Mouse (Mus musculus) heart, embryonic 16.5 days (tissue): Measurements from ENCODE around the gene Pld5. TPM values are rescaled to one million over a fixed set of nuclear protein-coding genes. Genes with fewer than 3 reads are reported as not detected.
A peak's percentile ranks its signal among the peaks of the same experiment; 100 is the strongest.

Experiments
- ATAC-seq: fragments of 200-750 bp; cut with Nextera tagmentation; replicated peaks from 2 replicates; pipeline ENCODE4 v1.8.0; 2017; ENCODE audit warnings: moderate number of reproducible peaks; ENCODE audit not compliant: insufficient read depth, low FRiP score; ENCODE audit errors: extremely low read depth
- H3K27ac ChIP-seq: fragments of 300-500 bp; sonication (generic); 2 replicates; pipeline ENCODE4 v1.5.1; 2014; ENCODE audit warnings: mild to moderate bottlenecking, low read length, control low read depth, moderate library complexity
- H3K27me3 ChIP-seq: fragments of 300-500 bp; sonication (generic); 2 replicates; pipeline ENCODE4 v1.6.1; 2014; ENCODE audit warnings: low read length, mixed read lengths; ENCODE audit not compliant: control insufficient read depth, insufficient read depth
- H3K36me3 ChIP-seq: fragments of 300-500 bp; sonication (generic); 2 replicates; pipeline ENCODE4 v1.6.1; 2014; ENCODE audit not compliant: control insufficient read depth, insufficient read depth
- H3K4me1 ChIP-seq: fragments of 300-500 bp; sonication (generic); 2 replicates; pipeline ENCODE4 v1.6.1; 2014; ENCODE audit warnings: low read length, mixed read lengths; ENCODE audit not compliant: control insufficient read depth, insufficient read depth
- H3K4me2 ChIP-seq: fragments of 300-500 bp; sonication (generic); 2 replicates; pipeline ENCODE4 v1.6.1; 2014; ENCODE audit warnings: low read depth, mild to moderate bottlenecking, control low read depth, low read length
- H3K4me3 ChIP-seq: fragments of 300-500 bp; sonication (generic); 2 replicates; pipeline ENCODE4 v1.5.1; 2014; ENCODE audit warnings: mild to moderate bottlenecking, control low read depth, low read length
- H3K9ac ChIP-seq: fragments of 300-500 bp; sonication (generic); 2 replicates; pipeline ENCODE4 v1.6.1; 2014; ENCODE audit warnings: low read length, control low read depth
- H3K9me3 ChIP-seq: fragments of 300-500 bp; sonication (generic); replicated peaks from 2 replicates; pipeline ENCODE4 v1.6.1; 2016; ENCODE audit warnings: low read length; ENCODE audit not compliant: control insufficient read depth
- WGBS: fragments of 180-500 bp; shearing (Covaris S2); extraction: QIAGEN DNeasy Blood & Tissue Kit; methylation state at CpG from one replicate; pipeline ENCODE4 v1.1.7; 2014; 5-methylcytosine and 5-hydroxymethylcytosine counted together
- polyA plus RNA-seq: library from polyadenylated mRNA; unstranded; fragments of >200 nt; fragmentation: Nextera tagmentation; extraction: Ambion mirVana; gene quantifications from 2 replicates; pipeline ENCODE4 v1.2.1, GENCODE M21; 2015

Gene Pld5
- polyA plus RNA-seq, result 0.54 and 0.59 TPM in 2 replicates

- H3K27ac ChIP-seq, result no peak within 1 kb of the TSS
- peaks cover 27% of the 10 kb centered on the region for H3K27me3 ChIP-seq
- H3K9me3 ChIP-seq, result no peaks in the 10 kb centered on the region
- peak; percentile 67 for ATAC-seq
- no peaks in the 10 kb centered on the region for H3K36me3 ChIP-seq
- H3K4me3 ChIP-seq, result peak within 1 kb of the TSS; percentile 59
- peak within 1 kb of the TSS; percentile 99 for H3K4me2 ChIP-seq
- peak within 1 kb of the TSS; percentile 61 for H3K9ac ChIP-seq
- peaks cover 2% of the 10 kb centered on the region for H3K4me1 ChIP-seq
- under 1% methylated on average over 78 of the region's 86 CpGs for WGBS
Measured at GRCm38 (mm10) chr1:176274667-176275610, at the start of gene Pld5. Pld5 (minus strand) TSS chr1:176275312.

- H3K27me3 ChIP-seq, result no peaks in the 10 kb centered on the region
- H3K36me3 ChIP-seq, result no peaks in the 10 kb centered on the region
- H3K9me3 ChIP-seq, result no peaks in the 10 kb centered on the region
- H3K4me3 ChIP-seq, result no peak overlapping the region
- no peak overlapping the region for H3K9ac ChIP-seq
- WGBS, result 65% methylated on average over 2 of the region's 2 CpGs
- no peaks in the 10 kb centered on the region for H3K4me1 ChIP-seq
- no peak for ATAC-seq
- no peak overlapping the region for H3K27ac ChIP-seq
- H3K4me2 ChIP-seq, result no peak overlapping the region
Measured at GRCm38 (mm10) chr1:176315063-176315462, 40.0 kb upstream of the Pld5 start.

GRCm38 (mm10) chr1:176310174-176310573, 35.1 kb upstream of the Pld5 start:
- Histone ChIP-seq H3K4me2 (no peak overlapping the region), H3K36me3 (no peaks in the 10 kb centered on the region), H3K4me1 (no peaks in the 10 kb centered on the region), H3K4me3 (no peak overlapping the region), H3K27ac (no peak overlapping the region), H3K27me3 (no peaks in the 10 kb centered on the region), H3K9ac (no peak overlapping the region), H3K9me3 (no peaks in the 10 kb centered on the region)
- ATAC-seq, result no peak
- 79% methylated on average over 3 of the region's 3 CpGs for WGBS

- Histone ChIP-seq H3K9ac (no peak overlapping the region), H3K4me1 (no peaks in the 10 kb centered on the region), H3K4me2 (no peak overlapping the region), H3K36me3 (no peaks in the 10 kb centered on the region), H3K27me3 (no peaks in the 10 kb centered on the region), H3K27ac (no peak overlapping the region), H3K4me3 (no peak overlapping the region), H3K9me3 (no peaks in the 10 kb centered on the region)
- WGBS, result 63% methylated on average over 5 of the region's 5 CpGs
- ATAC-seq, result no peak
Measured at GRCm38 (mm10) chr1:176289396-176289795, 14.3 kb upstream of the Pld5 start.

- H3K27ac ChIP-seq, result no peak overlapping the region
- ATAC-seq, result no peak
- WGBS, result 17% methylated on average over 11 of the region's 11 CpGs
Measured at GRCm38 (mm10) chr1:176275611-176275980, 484 bp upstream of the Pld5 start.

GRCm38 (mm10) chr1:176248717-176249030, 26.4 kb downstream of the Pld5 start:
- Histone ChIP-seq H3K27ac (peak overlapping the region; percentile 95), H3K9ac (no peak overlapping the region; the same call in none of the 2 replicates), H3K4me2 (peak overlapping the region; percentile 50), H3K36me3 (no peaks in the 10 kb centered on the region), H3K27me3 (no peaks in the 10 kb centered on the region), H3K4me3 (no peak overlapping the region; the same call in 1 of the 2 replicates), H3K9me3 (no peaks in the 10 kb centered on the region), H3K4me1 (peaks cover 11% of the 10 kb centered on the region; the same call in 1 of the 2 replicates)
- WGBS, result 44% methylated on average over 5 of the region's 5 CpGs
- peak; percentile 39; the same call in 1 of the 2 replicates for ATAC-seq

More at GRCm38 (mm10) chr1:176275611-176275980, 484 bp upstream of the Pld5 start:
- H3K4me2 ChIP-seq, result peak overlapping the region; percentile 99
- no peaks in the 10 kb centered on the region for H3K36me3 ChIP-seq
- H3K4me3 ChIP-seq, result peak overlapping the region; percentile 59
- peak overlapping the region; percentile 61 for H3K9ac ChIP-seq
- peaks cover 2% of the 10 kb centered on the region for H3K4me1 ChIP-seq
- H3K9me3 ChIP-seq, result no peaks in the 10 kb centered on the region
- H3K27me3 ChIP-seq, result peaks cover 27% of the 10 kb centered on the region

- Histone ChIP-seq H3K4me3 (peak overlapping the region; percentile 25), H3K27me3 (no peaks in the 10 kb centered on the region), H3K27ac (peak overlapping the region; percentile 95), H3K4me2 (peak overlapping the region; percentile 50), H3K36me3 (no peaks in the 10 kb centered on the region), H3K9ac (peak overlapping the region; percentile 58), H3K9me3 (no peaks in the 10 kb centered on the region), H3K4me1 (peaks cover 11% of the 10 kb centered on the region; the same call in 1 of the 2 replicates)
- WGBS, result 52% methylated on average over 9 of the region's 9 CpGs
- peak; percentile 91 for ATAC-seq
Measured at GRCm38 (mm10) chr1:176247885-176248716, 27.0 kb downstream of the Pld5 start.

GRCm38 (mm10) chr1:176239199-176239598, 35.9 kb downstream of the Pld5 start:
- Histone ChIP-seq H3K4me1 (no peaks in the 10 kb centered on the region), H3K36me3 (no peaks in the 10 kb centered on the region), H3K27ac (no peak overlapping the region), H3K4me3 (no peak overlapping the region), H3K4me2 (no peak overlapping the region), H3K27me3 (no peaks in the 10 kb centered on the region), H3K9me3 (no peaks in the 10 kb centered on the region; the same call in 1 of the 2 replicates), H3K9ac (no peak overlapping the region)
- 71% methylated on average over 2 of the region's 2 CpGs for WGBS
- no peak for ATAC-seq
